Comparison of ENCODE assay signal across 8 mouse cellular contexts in genomic region chr2:26022258-26022565, GRCm38 (mm10). TPM values are rescaled to one million over a fixed set of nuclear protein-coding genes. Genes with fewer than 3 reads are reported as not detected.
DNase-seq lines count a peak whose midpoint lies in the region; ATAC-seq and TF ChIP-seq lines count a peak whose summit lies in the region.

No protein-coding gene starts in this region.

- H3K9me3 ChIP-seq in kidney, embryonic 16.5 days (ENCODE audit: low read length), result no peaks in the 10 kb centered on the region
- H3K9me3 ChIP-seq in hindbrain, embryonic 15.5 days, result no peaks in the 10 kb centered on the region
- H3K9me3 ChIP-seq in midbrain, embryonic 14.5 days (ENCODE audit: control insufficient read depth, low read length), result no peaks in the 10 kb centered on the region

- no peaks in the 10 kb centered on the region for H3K27me3 ChIP-seq in kidney, embryonic 16.5 days (ENCODE audit: insufficient read depth, low read length)
- H3K27me3 ChIP-seq in hindbrain, embryonic 15.5 days, result no peaks in the 10 kb centered on the region
- H3K27me3 ChIP-seq in midbrain, embryonic 14.5 days (ENCODE audit: control insufficient read depth, insufficient read depth, low read length), result no peaks in the 10 kb centered on the region

- no peak for ATAC-seq in kidney, embryonic 16.5 days (ENCODE audit: low FRiP score, low TSS enrichment)
- ATAC-seq in hindbrain, embryonic 15.5 days (ENCODE audit: low FRiP score, low read depth), result no peak
- ATAC-seq in midbrain, embryonic 14.5 days (ENCODE audit: low FRiP score, low TSS enrichment), result no peak; the same call in 1 of the 2 replicates

- intact Hi-C loops in left cerebral cortex, postnatal 36 days (cut with DNase I), result loop anchor here (10.0 kb wide), 1 partner anchor 253 kb away; no protein-coding TSS in a partner anchor

- no peak overlapping the region; the same call in 1 of the 2 replicates for H3K9ac ChIP-seq in kidney, embryonic 16.5 days (replicated peaks; ENCODE audit: low read length)
- no peak overlapping the region for H3K9ac ChIP-seq in hindbrain, embryonic 15.5 days
- H3K9ac ChIP-seq in midbrain, embryonic 14.5 days (replicated peaks; ENCODE audit: low read length), result no peak overlapping the region

- H3K27ac ChIP-seq in kidney, embryonic 16.5 days (ENCODE audit: low read length), result 0 out of 2 replicates have a peak overlapping the region, but pooled peaks have one; percentile 44
- H3K27ac ChIP-seq in cortical plate, adult 2 months (ENCODE audit: insufficient read depth, low read length), result no peak overlapping the region
- peak overlapping the region; percentile 34; the same call in 1 of the 2 replicates for H3K27ac ChIP-seq in hindbrain, embryonic 15.5 days (replicated peaks)
- H3K27ac ChIP-seq in midbrain, embryonic 14.5 days (replicated peaks; ENCODE audit: low read depth, low read length), result peak overlapping the region; percentile 37; the same call in 1 of the 2 replicates

- H3K36me3 ChIP-seq in kidney, embryonic 16.5 days (ENCODE audit: insufficient read depth, low read length), result no peaks in the 10 kb centered on the region
- no peaks in the 10 kb centered on the region for H3K36me3 ChIP-seq in hindbrain, embryonic 15.5 days
- H3K36me3 ChIP-seq in midbrain, embryonic 14.5 days (ENCODE audit: control insufficient read depth, insufficient read depth, low read length), result no peaks in the 10 kb centered on the region

- no peak for DNase-seq in kidney, adult 9 months
- no peak for DNase-seq in midbrain, embryonic 14.5 days
- no peak for DNase-seq in left cerebral cortex, postnatal 36 days (ENCODE audit: low spot score in 2 of 2)
- no peak for DNase-seq in layer of hippocampus, adult 8-10 months (ENCODE audit: low spot score in 2 of 2)
- no peak for DNase-seq in urinary bladder, postnatal 4 days (ENCODE audit: low spot score in 2 of 2)

- H3K4me1 ChIP-seq in kidney, embryonic 16.5 days (ENCODE audit: insufficient read depth, low read length), result peaks cover 13% of the 10 kb centered on the region
- peaks cover 7% of the 10 kb centered on the region; the same call in 1 of the 2 replicates for H3K4me1 ChIP-seq in cortical plate, adult 2 months (ENCODE audit: control insufficient read depth, insufficient read depth, low read length)
- peaks cover 40% of the 10 kb centered on the region for H3K4me1 ChIP-seq in hindbrain, embryonic 15.5 days (replicated peaks)
- peaks cover 7% of the 10 kb centered on the region for H3K4me1 ChIP-seq in midbrain, embryonic 14.5 days (ENCODE audit: control insufficient read depth, insufficient read depth, low read length)

- H3K4me2 ChIP-seq in kidney, embryonic 16.5 days (replicated peaks; ENCODE audit: low read depth, low read length), result peak overlapping the region; percentile 88
- peak overlapping the region; percentile 78; the same call in 1 of the 2 replicates for H3K4me2 ChIP-seq in hindbrain, embryonic 15.5 days
- peak overlapping the region; percentile 93 for H3K4me2 ChIP-seq in midbrain, embryonic 14.5 days (ENCODE audit: low read length)

- no peak overlapping the region; the same call in 1 of the 2 replicates for H3K4me3 ChIP-seq in kidney, embryonic 16.5 days (ENCODE audit: low read length)
- peak overlapping the region; percentile 87; the same call in 1 of the 2 replicates for H3K4me3 ChIP-seq in cortical plate, adult 2 months (ENCODE audit: insufficient read depth, low read length)
- peak overlapping the region; percentile 70 for H3K4me3 ChIP-seq in hindbrain, embryonic 15.5 days
- H3K4me3 ChIP-seq in midbrain, embryonic 14.5 days (replicated peaks; ENCODE audit: low read depth, low read length), result no peak overlapping the region

- 89% methylated on average over 8 of the region's 8 CpGs for WGBS in kidney, embryonic 16.5 days
- 86% methylated on average over 8 of the region's 8 CpGs for WGBS in hindbrain, embryonic 15.5 days
- 79% methylated on average over 8 of the region's 8 CpGs for WGBS in midbrain, embryonic 14.5 days

- TF ChIP-seq CTCF in cortical plate, adult 2 months (IDR thresholded peaks at IDR 0.05; ENCODE audit: extremely low read depth, insufficient read depth, low read length), result no peak

- no peak for TF ChIP-seq POLR2A in cortical plate, adult 2 months (IDR thresholded peaks at IDR 0.05; ENCODE audit: extremely low read depth, insufficient read depth, low read length)

RNA-seq across cellular contexts. Expression of gene Ubac1, which starts 0.7 kb away (rescaled TPM):
- 83.6 and 88.5 TPM in 2 replicates for polyA plus RNA-seq in kidney, embryonic 16.5 days (2015; fragmentation: Nextera tagmentation; extraction: Ambion mirVana)
- polyA plus RNA-seq in cortical plate, adult 2 months (2012; rRNA removed), result 70.3 and 76.6 TPM in 2 replicates
- polyA plus RNA-seq in hindbrain, embryonic 15.5 days (2015; fragmentation: Nextera tagmentation; extraction: Ambion mirVana), result 130 and 143 TPM in 2 replicates
- 122 and 129 TPM in 2 replicates for polyA plus RNA-seq in midbrain, embryonic 14.5 days (2014; fragmentation: Nextera tagmentation; extraction: Ambion mirVana)
- 10 to 100 TPM; 63.2 to 64.8 TPM for total RNA-seq in left cerebral cortex, postnatal 36 days (2021)
- 10 to 100 TPM; 46.4 to 57.2 (median 52.6) TPM for total RNA-seq in layer of hippocampus, adult 8-10 months (2022)

RNA-seq across cellular contexts. Expression of gene Camsap1, which starts 39.1 kb away (rescaled TPM):
- polyA plus RNA-seq in kidney, embryonic 16.5 days (2015; fragmentation: Nextera tagmentation; extraction: Ambion mirVana), result 9.2 and 10.2 TPM in 2 replicates
- 31.6 and 32.4 TPM in 2 replicates for polyA plus RNA-seq in cortical plate, adult 2 months (2012; rRNA removed)
- polyA plus RNA-seq in hindbrain, embryonic 15.5 days (2015; fragmentation: Nextera tagmentation; extraction: Ambion mirVana), result 71.7 and 77.2 TPM in 2 replicates
- polyA plus RNA-seq in midbrain, embryonic 14.5 days (2014; fragmentation: Nextera tagmentation; extraction: Ambion mirVana), result 82.1 and 95.9 TPM in 2 replicates
- 100 to 1,000 TPM; 154 to 163 TPM for total RNA-seq in left cerebral cortex, postnatal 36 days (2021)
- 100 to 1,000 TPM; 126 to 157 (median 135) TPM for total RNA-seq in layer of hippocampus, adult 8-10 months (2022)

Comparison
In these comparisons a context has a peak if more than half of its experiments do, and no peak if none do; other contexts are left out.
1. H3K4me3 ChIP-seq: peak in cortical plate, adult 2 months (single experiment) and hindbrain, embryonic 15.5 days (single experiment); none in kidney, embryonic 16.5 days (single experiment) and midbrain, embryonic 14.5 days (single experiment).
2. Peak in every context shown above with its lines, with median percentiles within 50 percentile points of each other: H3K4me2 ChIP-seq.